Mouse (Mus musculus) left cerebral cortex, adult 9 months (tissue): ENCODE measurements around the gene Rasgef1a.

Experiments used
- DNase-seq, 2 experiments: peaks; one replicate each; pipeline ENCODE4 v3.0.0; 2022; ENCODE audit warnings: low spot score in 2 of 2

Gene Rasgef1a

DNA sequence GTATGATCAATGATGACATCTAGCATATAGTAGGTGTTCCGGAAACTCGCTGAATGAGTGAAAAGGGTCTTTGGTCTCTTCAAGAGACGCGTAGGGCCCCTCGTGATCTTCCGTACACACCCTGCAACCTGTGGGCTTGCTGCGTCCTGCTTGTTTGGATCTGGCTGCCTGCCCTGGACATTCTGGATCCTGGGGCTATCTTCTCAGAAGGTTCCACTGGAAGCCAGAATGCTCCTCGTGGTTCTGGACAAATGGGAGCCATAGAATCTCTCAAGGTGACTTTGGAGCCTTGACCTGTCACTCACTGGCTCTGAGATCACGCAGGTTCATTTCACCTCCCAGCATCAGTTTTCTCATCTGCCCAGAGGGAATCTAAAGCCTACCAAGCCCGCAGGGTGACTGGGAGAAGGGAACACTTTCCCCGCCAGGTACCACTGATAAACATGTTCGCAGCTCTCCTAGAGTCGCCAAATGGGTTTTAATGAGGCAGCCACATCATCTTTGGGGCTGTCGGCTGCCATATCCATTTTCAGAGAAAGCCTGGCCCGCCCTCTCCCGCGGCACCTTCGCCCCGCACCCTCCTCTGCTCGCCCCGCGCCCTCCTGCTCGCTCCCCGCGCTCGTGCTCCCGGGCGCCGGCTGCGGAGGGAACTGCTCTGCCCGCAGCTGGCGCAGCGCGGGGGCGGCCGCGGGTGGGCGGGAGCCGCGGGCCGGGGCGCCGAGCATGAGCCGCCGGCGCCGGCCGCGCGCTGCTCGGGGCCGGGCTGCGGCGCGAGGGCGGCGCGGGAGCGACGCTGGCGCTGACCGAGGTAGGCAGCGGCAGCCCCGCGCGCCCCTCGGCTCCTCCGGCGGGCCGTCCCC lies at the start of gene Rasgef1a:
Gene Rasgef1a (plus strand): TSS at position 683 of the 860 bp plus-strand sequence.
- peak in 1 of 2 experiments; percentile 37 for DNase-seq

DNA sequence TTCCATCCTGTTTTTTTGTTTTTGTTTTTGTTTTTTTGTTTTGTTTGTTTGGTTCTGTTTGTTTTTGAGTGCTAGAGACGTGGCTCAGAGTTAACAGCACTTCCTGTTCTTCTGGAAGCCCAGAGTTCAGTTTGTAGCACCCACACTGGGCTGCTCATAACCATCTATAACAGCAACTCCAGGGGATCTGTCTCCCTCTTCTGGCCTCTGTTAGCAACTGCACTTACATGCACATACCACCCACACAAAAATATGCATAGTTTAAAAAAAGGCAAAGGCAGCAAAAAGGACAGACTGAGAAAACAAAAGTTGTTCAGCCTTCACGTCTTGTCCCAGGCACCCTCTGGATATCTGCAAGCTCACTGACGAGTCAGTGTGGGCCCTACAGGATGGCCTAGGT lies 48.0 kb upstream of the Rasgef1a start:
- no peak for DNase-seq

DNA sequence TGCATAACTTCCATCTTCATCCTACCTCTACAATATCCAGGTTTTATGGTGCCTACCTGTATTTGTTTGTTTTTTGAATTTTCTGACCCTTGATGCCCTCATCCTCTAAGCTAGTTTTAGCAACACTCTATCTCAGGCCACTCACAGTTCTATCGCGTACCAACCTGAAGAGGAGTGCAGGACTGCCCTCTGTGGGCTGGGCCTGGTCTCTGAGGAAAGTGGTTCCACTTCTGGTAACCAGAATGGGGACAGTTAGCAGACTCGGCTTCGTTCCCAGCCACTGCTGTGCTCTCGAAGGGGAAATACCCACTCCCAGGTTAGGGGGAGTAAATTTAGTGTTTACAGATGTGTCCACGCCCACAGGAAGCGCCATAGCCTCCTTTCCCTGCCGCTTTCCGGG lies 44.5 kb upstream of the Rasgef1a start:
- no peak for DNase-seq

DNA sequence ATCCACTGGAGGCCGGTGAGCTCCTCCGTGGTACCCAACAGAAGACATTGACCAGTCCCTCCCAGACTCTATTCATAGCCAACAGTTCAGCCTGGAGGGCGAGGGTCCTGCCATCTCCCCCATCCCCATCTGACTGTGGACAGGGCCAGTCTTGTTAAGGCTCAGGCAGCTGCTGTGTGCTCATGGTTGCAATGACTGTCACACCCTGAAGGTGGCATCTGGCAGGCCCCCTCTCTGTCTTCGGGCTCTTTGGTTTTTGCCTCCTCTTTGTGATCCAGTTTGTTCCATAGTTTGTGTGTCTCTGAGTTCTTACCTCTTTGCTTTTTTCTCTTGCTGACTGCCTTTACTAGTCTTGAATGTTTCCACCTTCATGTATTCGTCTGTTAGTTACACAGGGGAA lies 24.1 kb upstream of the Rasgef1a start:
- DNase-seq = no peak

DNA sequence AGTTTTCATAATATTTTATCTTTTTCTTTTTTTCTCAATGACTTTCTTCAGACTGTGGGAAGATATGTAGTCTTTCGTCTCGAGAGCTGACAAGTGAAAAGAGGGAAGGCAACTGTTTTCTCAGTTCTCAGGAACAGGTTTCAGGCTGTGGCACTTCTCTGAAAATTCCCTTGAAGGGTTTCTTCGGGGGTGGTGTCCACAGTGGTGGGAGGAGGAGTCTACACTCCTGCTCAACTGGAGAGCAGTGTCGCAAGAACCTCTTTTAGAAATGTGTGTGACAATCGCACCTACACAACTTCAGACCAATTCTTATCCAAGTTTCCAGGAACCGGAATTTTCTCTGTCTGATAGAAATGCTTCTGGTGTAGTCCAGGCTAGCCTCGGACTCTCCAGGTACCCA lies 22.0 kb upstream of the Rasgef1a start:
- no peak for DNase-seq

DNA sequence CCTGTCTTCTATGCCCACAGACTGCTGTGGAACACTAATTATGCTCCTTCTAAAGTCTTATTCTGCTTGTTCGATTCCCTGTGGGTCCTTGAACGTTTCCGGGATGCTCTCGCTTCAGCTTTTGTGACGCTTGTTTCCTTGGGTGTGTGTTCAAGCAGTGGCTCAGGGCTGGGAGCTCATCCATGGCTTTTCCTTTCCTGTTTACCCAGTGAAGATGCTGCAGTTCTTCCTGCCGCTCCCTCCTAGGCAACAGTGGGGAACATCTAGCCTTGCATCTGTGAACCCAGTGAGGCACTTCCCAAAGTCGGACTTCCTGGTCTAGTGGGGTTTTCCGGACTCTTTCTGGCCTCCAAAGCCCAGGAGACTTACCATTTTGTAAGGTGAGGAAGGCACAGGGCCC lies 20.6 kb upstream of the Rasgef1a start:
- DNase-seq = no peak

DNA sequence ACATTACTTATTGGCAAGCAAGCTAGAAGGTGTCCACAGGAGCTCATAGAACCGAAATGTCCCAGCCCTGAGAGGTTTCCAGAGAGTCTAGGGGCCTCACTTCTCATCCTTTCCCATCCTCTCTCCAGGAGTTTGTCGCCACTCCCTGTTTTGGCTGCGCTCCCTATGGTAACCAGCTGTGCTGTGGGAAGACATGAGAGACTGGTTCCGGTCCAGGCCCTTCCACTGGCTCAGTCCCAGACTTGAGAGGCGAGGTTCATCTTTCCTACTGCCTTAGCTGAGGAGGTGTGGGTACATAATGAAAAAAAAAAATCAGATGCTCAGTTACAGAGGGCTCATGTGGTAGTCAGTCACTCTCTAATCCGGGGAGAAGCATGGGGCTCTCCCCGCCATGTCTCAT lies 19.9 kb upstream of the Rasgef1a start:
- DNase-seq = peak in 1 of 2 experiments; percentile 69

DNA sequence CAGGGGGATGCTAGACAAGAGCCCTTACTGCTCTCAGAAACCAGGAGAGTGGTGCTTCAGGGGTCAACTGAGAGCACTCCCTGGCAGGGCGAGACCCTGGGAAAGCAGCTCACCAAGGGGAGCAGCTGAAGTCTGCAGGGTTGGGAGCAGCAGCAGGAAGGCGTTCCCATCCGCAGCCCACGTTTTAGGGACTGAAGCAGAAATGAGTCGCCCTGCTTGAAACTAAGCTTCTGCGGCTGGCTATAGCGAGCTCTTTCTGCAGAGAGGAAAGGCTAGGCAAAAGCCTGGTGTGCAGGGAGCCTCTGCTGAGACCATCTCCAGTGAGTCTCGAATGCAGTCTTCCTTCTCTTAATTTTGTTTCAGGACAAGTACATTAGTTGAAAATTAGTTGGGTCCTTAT lies 19.3 kb upstream of the Rasgef1a start:
- DNase-seq = no peak

DNA sequence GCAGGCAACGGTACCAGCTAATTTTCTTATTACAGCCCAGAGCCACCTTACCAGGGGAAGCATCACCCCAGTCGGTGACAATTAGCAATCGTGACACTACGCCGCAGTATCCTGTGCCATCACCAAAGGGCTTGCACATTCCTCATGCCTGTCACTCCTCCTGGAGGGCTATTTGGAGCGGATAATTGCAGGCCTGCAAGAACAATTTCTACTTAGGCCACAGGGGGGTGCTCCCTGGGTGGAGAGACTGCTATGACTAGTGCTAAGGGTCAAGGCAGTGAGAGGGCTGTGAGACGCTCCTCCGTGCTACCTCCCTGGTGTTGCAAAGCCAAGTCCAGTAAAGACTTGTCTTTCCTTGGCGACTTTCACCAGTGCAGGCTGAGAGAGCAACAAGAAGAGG lies 16.1 kb upstream of the Rasgef1a start:
- DNase-seq = no peak

DNA sequence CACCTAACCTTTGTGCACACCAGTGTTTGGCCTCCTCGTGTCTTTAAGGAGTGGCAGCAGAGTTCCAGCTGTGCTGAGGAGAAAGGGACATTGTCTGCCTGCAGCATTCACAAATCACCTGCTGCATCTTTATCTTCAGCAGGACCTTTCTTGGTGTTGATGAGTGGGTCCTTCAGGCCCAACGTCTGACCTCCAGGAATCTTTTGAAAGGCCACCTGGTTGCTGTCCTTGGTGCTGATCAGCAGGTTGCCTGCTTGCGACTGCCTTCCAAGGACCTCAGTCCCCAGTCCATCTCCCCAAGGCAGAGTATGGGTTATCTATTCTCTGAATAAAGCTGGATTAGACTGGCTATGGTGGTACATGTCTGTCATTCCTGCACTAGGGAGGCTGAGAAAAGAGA lies 10.0 kb upstream of the Rasgef1a start:
- DNase-seq = no peak

DNA sequence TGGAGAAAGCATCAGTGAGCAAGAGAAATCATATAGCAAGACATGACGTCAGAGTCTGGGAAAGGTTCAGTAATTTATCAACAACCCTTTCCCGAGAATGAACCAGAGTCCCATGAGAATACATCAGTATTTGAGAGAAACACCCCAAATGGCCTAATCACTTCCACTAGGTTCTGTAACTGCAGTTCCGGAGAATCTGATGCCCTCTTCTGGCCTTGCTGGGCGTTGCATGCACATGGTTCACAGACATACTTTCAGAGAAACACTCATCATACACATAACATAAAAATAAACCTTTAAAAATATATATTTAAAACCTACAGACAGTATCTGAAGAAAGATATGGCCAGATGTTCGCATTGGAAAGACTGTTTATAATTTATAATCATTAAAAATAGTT lies 3.9 kb upstream of the Rasgef1a start:
- no peak for DNase-seq

DNA sequence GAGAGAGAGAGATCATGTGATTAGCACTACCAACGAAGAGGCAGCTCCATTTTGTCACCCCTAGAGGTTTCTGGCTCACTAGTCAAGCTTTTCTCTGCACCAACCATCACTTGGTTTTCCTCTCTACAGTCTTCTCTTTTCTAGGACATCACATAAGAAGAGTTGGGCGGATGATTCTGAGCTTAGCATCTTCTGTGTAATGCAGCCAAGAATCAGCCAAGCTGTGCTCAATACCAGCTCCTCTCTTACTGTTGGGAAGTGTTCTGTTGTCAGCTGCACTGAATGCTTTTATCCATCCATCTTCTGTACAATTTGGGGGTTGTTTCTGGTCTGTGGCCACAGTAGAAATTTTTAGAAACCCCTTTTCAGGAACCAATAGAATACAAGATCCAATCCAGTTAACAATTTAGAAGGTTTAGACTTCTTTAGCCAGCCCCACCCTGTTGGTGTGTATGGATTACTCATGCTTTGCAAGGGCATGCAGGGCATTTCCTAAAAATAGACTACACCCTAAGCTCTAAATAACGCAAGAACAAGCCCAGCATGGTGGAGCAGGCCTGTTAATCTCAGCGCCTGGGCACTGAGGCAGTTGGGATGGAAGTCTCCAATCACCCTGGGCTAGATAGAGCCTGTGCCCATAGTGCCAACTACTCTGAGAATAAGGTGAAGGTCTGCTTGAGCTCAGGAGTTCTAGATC lies 3.2 kb upstream of the Rasgef1a start:
- DNase-seq = peak in 1 of 2 experiments; percentile 51

DNA sequence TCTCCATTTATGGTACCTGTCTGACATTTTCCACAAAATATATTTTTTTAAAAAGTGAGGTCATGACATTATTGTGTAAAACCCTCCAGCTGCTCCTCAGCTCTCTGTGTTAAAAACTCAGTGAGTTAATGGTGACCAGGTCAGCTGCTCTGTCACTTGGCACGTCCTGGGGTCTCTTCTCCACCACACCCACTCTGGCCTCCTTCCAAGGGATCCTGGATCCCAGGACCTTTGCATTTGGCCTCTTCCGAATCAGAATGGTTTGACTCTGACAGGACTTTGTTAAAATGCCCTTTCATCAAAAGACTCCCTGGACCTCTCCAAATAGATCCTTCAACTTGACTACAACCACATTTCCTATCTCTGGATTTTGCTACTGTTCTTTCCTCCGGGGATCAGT lies 982 bp upstream of the Rasgef1a start:
- no peak for DNase-seq

DNA sequence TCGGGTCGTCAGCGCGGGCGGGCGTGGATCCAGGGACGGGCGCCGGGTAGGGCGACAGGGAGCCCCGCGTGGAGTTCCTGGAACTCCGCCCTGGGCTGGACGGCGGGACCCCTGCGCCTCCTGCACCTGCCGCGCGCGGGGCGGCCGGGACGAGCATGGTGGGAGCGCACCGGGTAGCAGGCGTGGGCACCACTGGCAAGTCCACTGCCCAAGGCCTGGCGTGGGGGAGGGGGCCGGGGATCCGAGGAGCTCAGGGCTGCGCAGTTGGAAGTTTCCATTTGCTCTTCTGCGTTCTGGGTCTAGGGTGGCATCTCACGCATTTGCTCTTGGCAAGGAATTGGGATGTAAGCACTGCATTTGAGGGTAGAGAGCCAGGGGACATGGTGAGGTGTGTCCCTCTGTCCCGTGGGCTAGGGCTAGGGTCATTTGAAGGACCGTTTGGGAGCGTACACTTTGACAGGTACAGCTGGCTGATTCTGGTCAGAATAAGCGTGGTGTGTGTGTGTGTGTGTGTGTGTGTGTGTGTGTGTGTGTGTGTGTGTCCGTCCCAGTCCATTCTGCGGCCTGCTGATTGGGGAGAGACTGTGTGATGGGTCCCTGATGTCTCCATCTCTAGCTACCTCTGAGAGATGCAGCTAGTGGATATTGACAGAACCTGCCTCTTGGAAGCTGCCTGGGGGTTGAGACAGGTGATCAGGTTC lies 528 bp downstream of the Rasgef1a start:
- DNase-seq = peak in 1 of 2 experiments; percentile 52

DNA sequence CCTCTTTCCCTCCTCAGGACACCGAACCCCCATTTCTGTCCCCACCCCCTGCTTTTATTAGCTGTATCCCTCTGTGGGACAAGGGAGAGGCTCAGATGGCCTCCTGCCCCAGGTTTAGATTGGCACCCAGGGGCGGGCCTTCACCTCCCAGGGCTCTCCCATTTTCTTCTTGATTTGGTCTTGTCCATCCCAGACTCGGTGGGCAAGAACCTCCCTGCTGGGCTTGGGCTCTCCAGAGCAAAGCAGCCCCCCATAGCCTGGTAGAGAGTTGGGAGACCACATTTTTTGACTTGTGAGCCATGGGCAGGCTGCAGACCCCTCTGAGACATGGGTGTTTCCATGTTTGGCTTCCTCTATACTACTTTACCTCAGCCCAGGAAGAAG lies 1.1 kb downstream of the Rasgef1a start:
- peak in 1 of 2 experiments; percentile 40 for DNase-seq

DNA sequence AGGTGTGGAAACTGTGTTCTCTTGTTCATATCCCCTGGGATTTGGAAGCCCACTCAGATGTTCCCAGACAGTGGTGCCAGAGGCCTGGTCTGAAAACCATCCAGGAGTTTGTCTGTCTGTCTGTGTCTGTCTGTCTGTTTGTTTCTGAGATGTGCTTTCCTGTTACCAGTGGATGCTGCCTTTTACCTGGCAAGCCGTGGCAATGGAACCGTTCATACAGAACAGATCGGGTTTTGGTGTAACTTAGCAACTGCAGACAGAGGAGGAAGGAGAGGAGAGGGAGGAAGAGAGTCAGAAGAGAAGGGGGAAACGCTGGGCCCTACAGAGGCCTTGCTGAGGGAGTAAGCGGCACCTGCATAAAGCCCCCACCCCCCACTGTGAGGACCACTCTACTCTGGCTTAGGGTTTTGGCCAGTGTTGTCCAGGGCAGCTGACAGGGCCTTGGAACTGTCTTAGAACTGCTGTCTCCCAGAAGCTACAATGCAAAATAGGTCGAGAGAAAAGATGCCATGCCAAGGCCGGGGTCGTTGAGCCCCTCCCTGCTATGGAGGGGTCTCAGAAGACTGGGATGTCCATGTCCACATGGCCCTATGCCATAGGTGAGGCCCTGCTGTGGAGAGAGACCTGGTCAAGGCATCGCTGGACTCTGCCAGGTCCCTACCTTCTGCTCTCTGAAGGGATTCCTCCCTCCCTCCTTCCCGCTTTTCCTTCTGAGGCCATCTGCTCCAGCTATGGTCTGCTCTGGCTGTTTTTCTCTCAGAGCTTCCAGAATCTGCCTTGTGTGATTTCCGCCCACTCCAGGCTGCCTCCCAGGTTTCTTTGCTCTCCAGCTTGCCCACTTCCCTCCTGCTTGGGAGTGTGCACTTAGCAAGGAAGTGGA lies 2.0 kb downstream of the Rasgef1a start:
- peak in 1 of 2 experiments; percentile 91 for DNase-seq

DNA sequence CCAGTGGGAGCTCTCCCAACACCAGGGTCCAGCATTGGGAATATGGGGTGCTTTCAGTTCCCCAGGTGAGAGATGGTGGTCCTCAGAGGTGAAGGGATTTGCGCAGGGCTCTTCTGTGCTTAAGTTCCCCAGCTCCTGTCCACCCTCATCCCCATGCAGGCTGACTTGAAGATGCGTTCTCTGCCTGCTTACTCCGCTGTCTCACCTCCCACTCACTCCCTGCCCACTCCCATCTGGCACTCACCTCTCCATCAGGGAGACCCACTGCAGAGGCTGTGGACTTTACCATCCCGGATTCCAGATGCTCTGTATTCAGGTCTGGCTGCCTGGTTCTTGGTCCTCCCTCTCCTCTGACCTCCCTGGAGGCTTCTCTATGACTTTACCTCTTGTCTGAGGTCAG lies 3.6 kb downstream of the Rasgef1a start:
- DNase-seq = peak in 1 of 2 experiments; percentile 83

DNA sequence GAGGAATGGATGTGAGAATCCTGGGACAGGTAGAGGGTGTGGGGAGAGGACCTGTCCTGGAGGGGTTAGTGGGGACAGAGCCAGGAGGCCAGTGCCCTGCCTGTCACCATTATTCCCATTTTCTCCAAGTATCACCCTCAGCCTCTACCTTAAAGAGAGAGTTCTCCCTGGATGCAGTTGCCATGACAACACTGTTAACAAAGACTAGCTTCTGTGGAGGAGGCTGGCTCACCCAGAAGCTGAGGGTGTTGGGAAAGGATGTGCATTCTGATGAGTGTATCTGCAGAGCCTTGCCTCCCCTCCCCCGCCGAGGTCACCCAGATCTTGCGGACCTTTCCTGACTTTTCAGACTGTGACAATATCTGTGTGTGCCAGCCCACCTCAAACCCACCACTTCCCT lies 4.7 kb downstream of the Rasgef1a start:
- peak; percentile 65 to 68 for DNase-seq

DNA sequence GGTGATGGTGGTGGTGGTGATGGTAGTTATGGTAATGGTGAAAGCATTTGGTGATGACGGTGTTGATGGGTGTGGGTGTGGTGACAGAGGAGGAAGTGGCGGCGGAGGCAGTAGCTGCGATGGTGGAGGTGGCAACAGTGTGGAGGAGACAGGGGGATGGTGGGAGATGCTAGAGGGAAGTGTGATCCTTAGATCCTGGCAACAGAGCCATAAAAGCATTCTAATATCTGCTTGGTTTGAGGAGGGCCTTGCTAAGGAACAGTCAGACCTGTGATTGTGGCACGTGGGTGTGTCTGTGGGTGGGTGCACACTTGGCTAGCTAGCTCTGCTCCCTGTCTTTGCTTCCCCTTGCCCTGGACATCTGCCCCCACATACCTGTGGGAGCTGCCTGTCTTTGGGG lies 7.4 kb downstream of the Rasgef1a start:
- peak in 1 of 2 experiments; percentile 64 for DNase-seq

DNA sequence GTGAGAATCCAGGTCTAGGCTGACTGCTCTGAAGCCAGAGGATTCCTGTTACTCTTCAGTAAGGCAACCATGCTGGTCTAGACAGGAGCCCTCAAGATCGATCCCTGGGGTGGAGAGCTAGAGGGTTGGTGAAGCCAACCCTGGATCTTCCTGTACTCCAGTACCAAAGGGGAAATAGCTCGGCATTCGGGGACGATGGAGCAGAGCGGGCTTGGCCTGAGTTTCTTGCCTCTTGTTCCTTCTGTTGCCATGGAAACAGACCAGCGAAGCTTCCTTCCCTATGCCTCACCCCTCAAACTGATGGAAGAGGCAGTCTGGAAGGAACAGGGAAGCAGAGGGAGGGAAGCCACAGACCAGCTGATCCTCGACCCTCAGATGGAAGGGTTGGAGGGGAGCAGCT lies 8.3 kb downstream of the Rasgef1a start:
- peak in 1 of 2 experiments; percentile 71 for DNase-seq

DNA sequence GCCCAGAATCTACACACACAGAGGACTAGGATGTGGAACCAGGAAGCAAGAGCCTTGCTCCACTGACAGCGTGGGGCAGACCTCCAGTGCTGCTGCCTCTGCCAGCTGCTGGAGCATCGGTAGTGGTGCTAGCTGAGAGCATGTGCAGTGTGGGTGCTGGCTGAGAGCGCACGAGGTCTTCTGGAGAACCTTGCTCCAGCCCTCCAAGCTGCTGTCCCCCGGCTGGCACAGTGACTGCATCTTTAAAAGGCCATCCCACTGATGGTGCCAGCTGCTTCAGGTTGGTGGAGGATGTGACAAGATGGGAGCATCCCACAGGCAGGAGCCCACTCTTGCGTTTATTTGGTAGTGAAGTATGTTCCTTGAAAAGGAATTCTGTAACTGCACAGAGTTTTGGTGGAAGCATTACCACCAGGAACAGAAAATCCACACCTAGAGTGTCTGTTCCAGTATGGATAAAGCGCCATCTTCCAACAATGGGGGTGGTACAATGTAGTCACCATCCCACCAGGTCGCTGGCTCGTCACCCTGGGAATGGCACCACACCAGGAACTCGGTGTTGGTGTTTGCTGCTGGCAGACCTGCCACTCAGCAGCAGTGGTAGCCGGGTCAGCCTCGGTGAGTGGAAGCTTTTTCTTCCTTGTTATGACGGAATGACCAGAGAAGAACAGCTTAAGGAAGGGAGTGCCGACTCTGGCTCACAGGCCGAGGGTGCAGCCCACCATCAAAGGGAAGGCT lies 11.8 kb downstream of the Rasgef1a start:
- peak in 1 of 2 experiments; percentile 75 for DNase-seq
